Mouse (Mus musculus): ENCODE measurements around the gene Hecw1.

GRCm38 (mm10) chr13:14519605-14520004 lies 3.4 kb downstream of the Hecw1 start:
- TF ChIP-seq ZC3H11A (IDR thresholded peaks at IDR 0.05; ENCODE audit: borderline replicate concordance, low read depth, low read length) (no peak), HCFC1 (IDR thresholded peaks at IDR 0.05; ENCODE audit: borderline replicate concordance, insufficient read depth, low read length) (no peak)
